Mouse (Mus musculus): Measurements from ENCODE around the gene Usp4.
A peak's percentile ranks its signal among the peaks of the same experiment; 100 is the strongest.
"Not testable (repeated sequence)": the region's sequence is repeated elsewhere in the genome, so short reads cannot be mapped to it uniquely, and the experiment has no call there.

Gene Usp4

GRCm38 (mm10) chr9:108347540-108348289 lies at the start of gene Usp4:
Usp4 (plus strand) TSS chr9:108347853.
- peak; percentile 91 for DNase-seq (ENCODE audit: extremely low spot score)

GRCm38 (mm10) chr9:108301853-108302252 lies 45.8 kb upstream of the Usp4 start:
- DNase-seq (ENCODE audit: extremely low spot score): no peak

DNA sequence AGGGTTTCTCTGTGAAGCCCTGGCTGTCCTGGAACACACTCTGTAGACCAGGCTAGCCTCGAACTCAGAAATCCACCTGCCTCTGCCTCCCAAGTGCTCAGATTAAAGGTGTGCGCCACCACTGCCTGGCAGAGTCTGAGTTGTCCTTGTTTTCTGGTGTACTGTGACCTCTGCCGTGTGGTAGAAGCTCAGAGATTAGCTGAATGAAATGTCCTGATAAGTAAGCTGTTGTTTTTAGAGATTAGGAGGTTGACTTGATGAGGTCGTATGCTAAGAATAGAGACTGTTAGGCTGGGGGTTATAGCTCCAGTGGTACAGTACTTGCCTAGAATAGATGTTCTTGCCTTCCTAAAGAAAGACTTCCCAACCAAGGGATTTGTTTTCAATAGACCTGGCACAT lies 42.9 kb upstream of the Usp4 start:
- no peak for DNase-seq (ENCODE audit: extremely low spot score)

DNA sequence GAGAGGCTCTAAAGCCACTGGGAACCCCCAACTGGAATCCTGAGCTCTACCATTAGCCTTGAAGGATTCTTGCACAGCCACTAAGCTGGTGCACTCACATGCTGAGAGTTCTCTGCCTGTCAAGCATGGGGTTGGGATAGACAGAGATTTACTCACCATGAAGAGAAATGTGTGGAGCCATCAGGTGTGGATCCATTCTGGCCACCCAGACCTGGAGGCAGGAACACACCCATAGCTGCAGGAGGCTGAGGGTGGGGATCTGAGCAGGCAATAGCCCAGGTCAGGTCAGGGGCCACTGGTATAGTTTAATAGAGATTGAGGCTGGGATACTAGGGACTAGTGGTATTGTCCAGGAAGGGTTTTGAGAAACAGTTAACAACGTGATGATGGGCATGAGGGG lies 42.5 kb upstream of the Usp4 start:
- no peak for DNase-seq (ENCODE audit: extremely low spot score)

DNA sequence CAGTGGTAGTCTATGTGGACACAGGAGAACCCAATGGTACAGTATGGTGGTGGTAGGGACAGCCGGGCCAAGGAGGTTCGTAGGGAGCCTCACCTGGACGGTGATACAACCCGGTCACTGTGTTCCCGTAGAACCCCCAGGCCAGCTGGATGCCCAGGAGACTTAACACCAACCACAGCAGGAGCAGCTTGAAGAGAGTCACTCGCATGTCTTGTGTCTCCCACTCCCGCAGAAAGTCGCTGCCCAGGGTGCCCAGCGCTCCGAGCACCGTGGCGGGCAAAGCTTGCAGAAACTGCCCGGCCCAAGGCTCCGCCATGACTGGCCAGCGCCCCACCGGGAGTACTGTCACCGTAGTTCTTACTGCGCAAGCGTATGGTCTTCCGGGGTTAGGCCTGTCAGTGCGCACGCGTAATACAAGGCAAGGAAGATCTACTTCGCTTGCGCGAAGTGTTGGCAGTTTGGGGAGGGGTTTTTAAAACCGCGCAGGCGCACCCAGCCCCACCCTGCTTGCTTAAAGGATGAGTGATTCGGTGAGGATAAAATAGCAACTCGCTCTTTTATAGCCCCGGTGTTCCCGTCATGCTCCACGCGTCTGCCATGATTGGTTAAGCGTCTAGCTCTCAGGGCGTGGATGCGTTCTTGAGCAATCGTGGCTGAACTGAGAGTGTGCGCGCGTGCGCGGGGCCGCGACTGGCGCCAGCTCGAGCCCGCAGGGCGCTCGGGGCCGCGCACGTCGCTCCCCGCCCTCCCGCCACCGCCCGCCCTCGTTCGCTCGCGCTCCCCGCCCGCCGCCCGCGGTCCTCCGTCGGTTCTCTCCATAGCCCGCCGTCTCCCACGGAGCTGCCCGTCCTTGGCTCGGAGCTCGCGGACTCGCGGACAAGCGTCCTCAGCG lies 41.8 kb upstream of the Usp4 start, which contains the start of the genes Rhoa and Tcta:
Rhoa (plus strand) TSS at position 501 of the 892 bp plus-strand sequence.
Tcta (minus strand) TSS at position 532 of the 892 bp plus-strand sequence.
- DNase-seq (ENCODE audit: extremely low spot score): peak; percentile 97

DNA sequence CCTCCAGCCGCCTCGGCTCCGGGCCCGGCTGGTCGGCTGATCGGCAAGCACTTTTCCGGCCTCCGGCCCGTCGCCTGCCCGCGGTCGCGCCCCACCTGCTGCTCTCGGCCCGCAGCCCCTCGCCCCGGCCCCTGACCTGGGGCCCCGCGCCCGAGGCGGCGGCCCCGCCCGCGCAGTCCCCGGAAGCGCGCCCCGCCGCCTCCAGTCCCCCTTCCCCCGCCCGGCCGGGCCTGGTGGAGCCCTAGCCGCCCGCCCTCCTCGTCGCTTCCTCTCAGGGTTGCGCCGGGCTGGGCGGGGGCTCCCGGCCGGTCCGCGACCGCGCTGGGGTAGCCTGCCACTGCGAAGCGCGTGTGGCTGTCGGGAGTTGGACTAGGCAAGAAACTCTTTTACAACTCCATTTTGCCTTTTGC lies 41.1 kb upstream of the Usp4 start:
- DNase-seq (ENCODE audit: extremely low spot score): no peak

DNA sequence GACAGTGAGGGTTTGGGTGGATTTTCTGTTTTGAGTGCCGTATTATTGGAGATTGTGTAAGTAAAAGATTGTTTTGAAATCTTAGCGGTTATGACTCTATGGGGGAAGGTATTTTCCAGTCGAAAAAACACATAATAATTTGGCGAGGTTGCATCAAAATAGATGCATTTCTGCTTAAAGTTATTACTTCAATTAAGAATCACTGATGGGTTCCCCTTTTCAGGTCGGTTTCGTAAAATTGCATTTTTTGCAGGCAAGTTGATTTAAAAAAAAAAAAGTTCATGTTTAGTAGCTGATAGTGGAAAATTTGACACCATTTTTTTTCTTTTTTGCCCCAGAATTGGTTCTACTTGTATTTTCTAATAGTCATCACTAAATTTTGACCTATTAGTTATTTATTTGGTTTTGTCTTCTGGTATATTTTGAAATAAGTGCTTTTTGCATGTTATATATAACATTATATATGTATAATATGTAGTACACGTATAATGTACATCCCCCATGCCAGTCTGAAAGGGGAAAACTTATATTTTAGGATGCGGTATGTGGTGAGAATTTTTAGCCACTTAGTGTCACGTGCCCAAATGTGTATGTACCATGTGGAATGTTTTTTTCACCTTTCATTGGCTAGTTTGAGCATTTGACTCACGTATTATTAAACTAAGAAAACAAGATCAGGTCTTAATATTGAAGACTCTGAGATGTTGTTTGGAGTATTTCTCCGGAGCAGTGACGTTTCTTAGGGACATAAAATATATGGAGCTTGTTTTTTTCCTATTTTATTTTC lies 40.4 kb upstream of the Usp4 start:
- no peak for DNase-seq (ENCODE audit: extremely low spot score)

DNA sequence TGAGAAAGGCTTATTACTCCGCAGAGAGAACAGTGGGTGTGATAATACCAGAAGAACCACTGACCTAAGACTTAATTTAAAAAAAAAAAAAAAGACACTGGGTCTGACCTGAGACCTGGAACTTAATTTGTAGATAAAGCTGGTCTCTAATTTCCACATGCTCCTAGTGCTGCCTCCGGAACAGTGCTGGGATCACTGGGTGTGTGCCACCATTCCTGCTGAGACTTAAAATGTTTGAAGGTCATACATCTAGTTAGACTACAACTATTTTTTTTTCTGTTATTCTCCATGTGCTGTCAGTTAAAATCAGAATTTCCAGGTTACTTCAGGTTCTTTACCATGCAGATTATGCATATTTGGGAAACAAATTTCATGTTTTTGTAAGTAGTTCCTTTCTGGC lies 39.5 kb upstream of the Usp4 start:
- DNase-seq (ENCODE audit: extremely low spot score): no peak

GRCm38 (mm10) chr9:108317572-108317971 lies 30.1 kb upstream of the Usp4 start:
- DNase-seq (ENCODE audit: extremely low spot score): no peak

DNA sequence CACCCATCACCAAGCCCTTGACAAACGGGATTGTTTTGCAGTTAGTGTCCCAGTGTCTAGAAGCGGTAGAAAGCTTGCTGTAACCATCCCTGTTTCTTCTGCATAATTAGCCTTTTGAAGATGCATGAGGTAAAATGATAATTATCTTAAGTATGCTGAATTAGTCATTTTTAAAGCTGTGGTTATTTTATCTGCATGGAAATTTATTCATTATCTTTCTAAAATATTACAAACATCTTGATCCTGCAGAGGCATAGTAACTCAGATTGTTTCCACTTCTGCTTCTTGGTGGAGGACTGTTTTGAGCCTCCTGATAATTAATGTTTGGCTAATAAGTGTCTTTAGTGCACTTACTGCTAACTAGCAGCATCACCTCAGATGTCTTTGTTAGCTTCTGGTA lies 29.2 kb upstream of the Usp4 start:
- DNase-seq (ENCODE audit: extremely low spot score): no peak

- not testable (repeated sequence) for DNase-seq (ENCODE audit: extremely low spot score)
Measured at GRCm38 (mm10) chr9:108322054-108322453, 25.6 kb upstream of the Usp4 start.

- no peak for DNase-seq (ENCODE audit: extremely low spot score)
Measured at GRCm38 (mm10) chr9:108324784-108325183, 22.9 kb upstream of the Usp4 start.

DNA sequence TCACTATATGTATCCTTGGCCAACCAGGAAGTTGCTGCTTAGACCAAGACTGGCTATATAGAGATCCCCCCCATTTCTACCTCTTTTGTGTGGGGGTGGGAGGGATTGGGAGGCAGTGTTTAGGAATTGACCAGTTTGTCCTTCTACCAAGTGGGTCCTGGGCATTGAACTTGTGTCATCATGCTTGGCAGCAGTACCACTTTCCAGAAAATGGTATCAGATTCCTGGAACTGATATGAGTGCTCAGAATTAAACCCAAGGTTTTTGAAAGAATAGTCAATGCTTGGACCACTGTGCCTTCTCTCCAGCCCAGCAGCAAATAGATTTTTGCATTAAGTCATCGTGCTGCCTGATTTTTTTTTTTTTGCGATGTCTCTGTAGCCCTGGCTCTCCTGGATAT lies 21.8 kb upstream of the Usp4 start:
- no peak for DNase-seq (ENCODE audit: extremely low spot score)

- DNase-seq (ENCODE audit: extremely low spot score): no peak
Measured at GRCm38 (mm10) chr9:108337848-108338550, 9.7 kb upstream of the Usp4 start.

DNA sequence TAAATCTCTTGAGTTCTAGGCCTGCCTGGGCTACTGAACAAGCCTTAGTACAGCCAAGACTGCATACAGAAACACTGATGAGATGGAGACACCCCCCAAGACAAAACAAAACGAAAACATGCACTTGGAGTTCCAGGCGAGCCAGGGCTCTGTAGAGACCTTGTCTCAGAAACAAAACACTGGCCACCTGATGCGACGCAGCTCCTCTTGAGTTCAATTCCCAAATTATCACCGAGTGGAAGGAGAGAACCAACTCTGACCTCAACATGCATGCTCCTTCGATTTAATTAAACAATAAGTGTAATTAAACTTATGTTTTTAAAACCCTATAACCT lies 9.1 kb upstream of the Usp4 start:
- no peak for DNase-seq (ENCODE audit: extremely low spot score)

GRCm38 (mm10) chr9:108338886-108339781 lies 8.5 kb upstream of the Usp4 start, which contains the start of gene Gpx1:
Gpx1 (plus strand) TSS chr9:108338903.
- peak; percentile 92 for DNase-seq (ENCODE audit: extremely low spot score)

GRCm38 (mm10) chr9:108339886-108340257 lies 7.8 kb upstream of the Usp4 start:
- peak; percentile 29 for DNase-seq (ENCODE audit: extremely low spot score)

GRCm38 (mm10) chr9:108340258-108341138 lies 7.2 kb upstream of the Usp4 start:
- DNase-seq (ENCODE audit: extremely low spot score): no peak

GRCm38 (mm10) chr9:108341139-108341475 lies 6.5 kb upstream of the Usp4 start:
- DNase-seq (ENCODE audit: extremely low spot score): no peak

DNA sequence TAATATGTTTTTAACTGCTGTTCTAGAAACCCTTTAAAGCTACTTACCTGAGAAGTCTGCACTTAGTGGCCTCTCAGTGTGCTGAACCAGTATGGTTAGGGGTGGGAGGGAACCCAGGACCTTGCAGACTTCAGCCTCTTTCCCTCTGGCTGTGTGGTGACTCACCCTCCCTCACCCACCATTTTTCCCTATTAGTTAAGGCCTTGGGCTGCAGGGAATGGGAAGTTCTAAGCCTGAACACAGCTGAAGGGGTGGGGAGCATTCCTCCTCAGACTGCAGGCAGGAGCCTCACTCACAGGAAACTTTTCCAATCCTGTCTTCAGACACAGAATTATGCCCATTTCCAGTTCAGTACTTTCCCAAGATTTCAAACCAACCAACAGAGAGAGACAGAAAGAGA lies 5.9 kb upstream of the Usp4 start:
- no peak for DNase-seq (ENCODE audit: extremely low spot score)

All from embryo, embryonic 9.5 days (tissue).